Mouse (Mus musculus): ENCODE measurements around the gene Ttc23l. TPM values are rescaled to one million over a fixed set of nuclear protein-coding genes. Genes with fewer than 3 reads are reported as not detected.

Gene Ttc23l
- polyA plus RNA-seq (2016; fragmentation: Nextera tagmentation; extraction: Ambion mirVana) = not detected in 2 replicates

DNA sequence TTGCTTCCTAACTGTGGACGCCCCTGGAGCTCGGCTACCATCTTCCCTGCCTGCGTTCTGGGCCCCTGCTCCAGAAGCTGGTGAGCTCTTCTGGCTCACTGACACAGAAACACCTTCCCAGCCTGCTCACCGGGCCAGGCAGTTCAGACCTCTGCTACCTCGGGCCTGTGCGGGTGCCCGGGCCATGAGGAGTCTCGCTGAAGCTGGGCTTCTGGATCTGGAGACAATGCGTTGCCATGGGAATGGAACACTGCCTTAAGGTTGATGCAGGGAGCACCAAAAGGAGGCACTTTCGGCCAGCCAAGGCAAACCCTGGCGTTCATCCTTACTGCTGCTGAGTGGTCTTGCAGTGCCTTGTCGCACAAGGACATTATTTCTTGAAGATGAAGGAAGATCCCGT lies at the start of gene Ttc23l:
Gene Ttc23l, minus strand, starts transcription at position 204 of the 400 bp plus-strand sequence.
- no peaks in the 10 kb centered on the region for H3K4me1 ChIP-seq

GRCm38 (mm10) chr15:10599413-10599812 lies 40.9 kb upstream of the Ttc23l start:
- no peak for ATAC-seq (ENCODE audit: low FRiP score)
- Histone ChIP-seq H3K9ac (no peak overlapping the region), H3K4me2 (replicated peaks) (no peak overlapping the region), H3K9me3 (replicated peaks) (no peaks in the 10 kb centered on the region), H3K27me3 (no peaks in the 10 kb centered on the region), H3K4me3 (no peak overlapping the region), H3K27ac (0 out of 2 replicates have a peak overlapping the region, but pooled peaks have one; percentile 49), H3K36me3 (peaks cover 8% of the 10 kb centered on the region; the same call in 1 of the 2 replicates), H3K4me1 (peaks cover 17% of the 10 kb centered on the region)
- 64% methylated on average over 7 of the region's 7 CpGs for WGBS

More for the DNA sequence above, at the start of gene Ttc23l:
- Histone ChIP-seq H3K4me2 (replicated peaks) (no peak within 1 kb of the TSS), H3K36me3 (no peaks in the 10 kb centered on the region), H3K9me3 (replicated peaks) (no peaks in the 10 kb centered on the region), H3K9ac (no peak within 1 kb of the TSS), H3K4me3 (no peak within 1 kb of the TSS), H3K27ac (no peak within 1 kb of the TSS), H3K27me3 (no peaks in the 10 kb centered on the region)
- no peak for ATAC-seq (ENCODE audit: low FRiP score)
- 83% methylated on average over 13 of the region's 13 CpGs for WGBS

DNA sequence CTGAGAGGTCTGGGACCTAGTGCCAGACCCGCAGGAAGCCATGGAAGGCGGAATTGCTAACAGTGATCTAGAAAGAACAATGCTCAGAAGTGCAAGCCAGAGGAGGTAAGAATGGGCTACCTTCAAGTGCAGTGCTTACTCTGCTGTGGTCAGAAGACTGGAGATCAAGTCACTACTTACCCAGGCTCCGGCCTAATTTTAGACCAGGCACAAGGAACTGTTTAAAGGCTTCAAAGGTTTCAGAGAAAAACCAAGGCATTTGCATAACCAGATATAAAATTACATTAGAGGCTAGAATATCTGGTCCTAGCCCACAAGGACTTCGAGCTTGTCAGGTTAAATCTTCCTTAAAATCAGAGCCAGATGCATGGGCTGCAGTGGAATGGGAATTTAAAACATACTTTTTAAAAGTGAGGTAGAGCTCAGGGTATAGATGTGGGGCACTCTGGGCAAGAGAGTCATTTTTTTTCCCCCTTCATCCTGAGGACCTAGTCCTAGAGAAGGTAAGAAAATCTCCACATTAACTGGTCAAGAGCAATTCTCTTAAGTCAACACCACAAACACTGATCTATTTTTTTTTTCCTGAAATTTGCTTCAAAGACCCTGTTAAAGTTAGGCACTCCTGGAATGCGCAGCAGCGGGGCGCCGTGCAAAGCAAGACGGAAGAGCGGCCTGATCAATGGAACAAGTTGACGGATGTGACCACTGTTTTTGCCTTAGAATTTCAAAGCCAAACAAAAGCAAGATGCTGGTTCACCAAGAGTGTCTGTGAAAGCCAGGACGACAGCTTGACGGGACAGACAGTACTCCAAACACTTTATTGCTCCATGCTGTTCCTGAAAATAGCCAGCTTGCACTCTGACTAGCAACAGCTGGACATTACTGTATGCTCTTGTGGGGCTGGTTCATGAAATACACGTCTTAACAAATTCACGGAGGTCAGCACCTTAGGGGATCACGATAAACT lies 40.1 kb upstream of the Ttc23l start:
- Histone ChIP-seq H3K27me3 (no peaks in the 10 kb centered on the region), H3K36me3 (0 out of 2 replicates have a peak, but pooled peaks cover 3% of the 10 kb centered on the region), H3K9me3 (replicated peaks) (no peaks in the 10 kb centered on the region), H3K4me1 (peaks cover 17% of the 10 kb centered on the region), H3K4me3 (no peak overlapping the region), H3K9ac (no peak overlapping the region), H3K27ac (peak overlapping the region; percentile 52), H3K4me2 (replicated peaks) (no peak overlapping the region)
- 40% methylated on average over 16 of the region's 16 CpGs for WGBS
- ATAC-seq (ENCODE audit: low FRiP score) = no peak

- Histone ChIP-seq H3K27ac (no peak overlapping the region), H3K4me2 (replicated peaks) (no peak overlapping the region), H3K4me3 (no peak overlapping the region), H3K4me1 (peaks cover 17% of the 10 kb centered on the region), H3K9ac (no peak overlapping the region), H3K27me3 (no peaks in the 10 kb centered on the region), H3K36me3 (0 out of 2 replicates have a peak, but pooled peaks cover 3% of the 10 kb centered on the region), H3K9me3 (replicated peaks) (no peaks in the 10 kb centered on the region)
- WGBS = 92% methylated on average over 9 of the region's 9 CpGs
- no peak for ATAC-seq (ENCODE audit: low FRiP score)
Measured at GRCm38 (mm10) chr15:10596871-10597270, 38.4 kb upstream of the Ttc23l start.

DNA sequence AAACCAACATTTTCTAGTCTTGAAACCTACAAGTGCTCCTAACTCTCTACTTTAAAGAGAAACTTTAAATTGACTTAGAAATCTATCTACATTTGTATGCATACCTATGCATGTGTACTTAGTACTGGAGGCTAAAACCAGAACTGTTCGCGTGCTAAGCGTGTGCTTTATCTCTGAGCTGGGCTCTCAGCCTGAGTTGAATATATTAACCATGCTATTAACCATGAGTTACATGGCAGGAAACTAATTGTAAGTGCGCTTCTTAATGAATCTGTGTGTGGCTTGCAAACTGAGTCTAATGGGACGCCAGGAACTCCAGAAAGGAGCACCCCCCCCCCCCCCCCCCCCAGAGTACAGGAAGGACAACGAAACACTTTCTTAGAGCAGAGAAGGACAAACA lies 36.9 kb upstream of the Ttc23l start:
- H3K9ac ChIP-seq = no peak overlapping the region
- 85% methylated on average over 6 of the region's 6 CpGs for WGBS
- no peak overlapping the region for H3K4me2 ChIP-seq (replicated peaks)
- H3K9me3 ChIP-seq (replicated peaks) = no peaks in the 10 kb centered on the region
- no peak for ATAC-seq (ENCODE audit: low FRiP score)
- no peaks in the 10 kb centered on the region for H3K27me3 ChIP-seq
- peaks cover 17% of the 10 kb centered on the region for H3K4me1 ChIP-seq
- H3K4me3 ChIP-seq = no peak overlapping the region
- H3K36me3 ChIP-seq = 0 out of 2 replicates have a peak, but pooled peaks cover 3% of the 10 kb centered on the region
- H3K27ac ChIP-seq = no peak overlapping the region

GRCm38 (mm10) chr15:10594910-10595309 lies 36.4 kb upstream of the Ttc23l start:
- H3K9me3 ChIP-seq (replicated peaks) = no peaks in the 10 kb centered on the region
- no peak for ATAC-seq (ENCODE audit: low FRiP score)

GRCm38 (mm10) chr15:10593094-10593493 lies 34.6 kb upstream of the Ttc23l start:
- Histone ChIP-seq H3K4me2 (replicated peaks) (no peak overlapping the region), H3K4me1 (peaks cover 4% of the 10 kb centered on the region; the same call in 1 of the 2 replicates), H3K9me3 (replicated peaks) (no peaks in the 10 kb centered on the region), H3K27me3 (no peaks in the 10 kb centered on the region), H3K4me3 (no peak overlapping the region), H3K36me3 (peaks cover 16% of the 10 kb centered on the region), H3K9ac (no peak overlapping the region), H3K27ac (no peak overlapping the region)
- 89% methylated on average over 6 of the region's 6 CpGs for WGBS
- ATAC-seq (ENCODE audit: low FRiP score) = no peak

More at GRCm38 (mm10) chr15:10594910-10595309, 36.4 kb upstream of the Ttc23l start:
- Histone ChIP-seq H3K4me1 (peaks cover 14% of the 10 kb centered on the region), H3K4me3 (no peak overlapping the region), H3K27ac (no peak overlapping the region), H3K27me3 (no peaks in the 10 kb centered on the region), H3K4me2 (replicated peaks) (no peak overlapping the region), H3K9ac (no peak overlapping the region), H3K36me3 (0 out of 2 replicates have a peak, but pooled peaks cover 3% of the 10 kb centered on the region)
- WGBS = 85% methylated on average over 10 of the region's 10 CpGs

DNA sequence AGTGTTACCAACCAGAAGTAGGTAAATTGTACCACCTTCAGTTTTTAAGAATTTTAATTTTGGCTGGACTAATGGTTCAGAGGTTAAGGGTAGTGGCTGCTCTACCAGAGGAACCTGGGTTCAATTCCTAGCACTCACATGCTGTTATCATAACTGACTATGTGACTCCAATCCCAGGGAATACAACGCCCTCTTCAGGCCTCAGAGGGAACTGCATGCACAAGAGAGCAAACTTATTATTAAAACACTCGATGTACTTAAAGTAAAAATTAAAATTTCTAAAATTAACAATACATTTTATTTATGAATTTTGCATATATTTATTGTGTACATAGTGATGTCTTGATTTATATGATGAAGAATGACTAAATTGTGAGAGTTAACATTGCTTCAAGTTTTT lies 28.1 kb upstream of the Ttc23l start:
- no peak overlapping the region for H3K9ac ChIP-seq
- 84% methylated on average over 2 of the region's 2 CpGs for WGBS
- H3K27me3 ChIP-seq = no peaks in the 10 kb centered on the region
- no peak overlapping the region for H3K27ac ChIP-seq
- no peaks in the 10 kb centered on the region for H3K9me3 ChIP-seq (replicated peaks)
- no peak for ATAC-seq (ENCODE audit: low FRiP score)
- no peaks in the 10 kb centered on the region for H3K4me1 ChIP-seq
- no peak overlapping the region for H3K4me2 ChIP-seq (replicated peaks)
- no peak overlapping the region for H3K4me3 ChIP-seq
- H3K36me3 ChIP-seq = peaks cover 21% of the 10 kb centered on the region

DNA sequence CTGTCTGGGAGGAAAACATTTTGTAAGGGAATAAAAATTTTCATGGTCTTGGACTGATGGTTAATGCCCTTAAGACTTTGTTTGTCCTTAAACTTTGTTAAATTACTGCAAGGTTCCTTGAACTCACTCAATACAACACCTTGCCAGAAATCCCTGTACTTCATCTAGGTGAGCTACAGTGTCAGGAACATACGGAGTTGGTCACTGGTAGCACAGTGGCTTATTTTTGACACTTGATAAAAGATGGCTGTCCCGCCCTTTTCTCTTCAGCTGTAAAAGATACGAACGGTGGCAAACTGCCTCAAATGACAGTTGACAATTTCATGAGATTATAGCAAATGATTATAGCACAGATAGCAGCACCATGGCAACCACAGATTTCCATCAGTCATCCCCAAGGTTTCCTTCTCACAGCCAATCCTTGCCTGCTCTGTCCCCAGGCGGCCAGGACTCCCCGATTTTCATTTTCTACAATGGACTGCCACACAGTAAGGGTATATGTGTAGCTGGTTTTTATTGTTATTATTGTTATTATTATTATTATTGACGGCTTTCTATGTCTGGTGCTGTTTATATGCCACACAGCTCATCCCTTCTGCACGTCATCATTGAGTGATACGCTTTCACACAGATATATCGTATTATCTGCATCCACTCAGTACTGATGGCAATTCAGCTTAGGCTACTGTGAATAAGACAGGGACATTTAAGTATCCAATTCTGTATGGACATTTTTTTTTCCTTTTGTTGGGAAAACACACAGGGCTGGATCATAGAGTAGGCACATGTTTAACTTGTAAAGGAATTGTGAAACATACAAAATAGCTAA lies 26.1 kb upstream of the Ttc23l start:
- no peak overlapping the region for H3K27ac ChIP-seq
- WGBS = 80% methylated on average over 10 of the region's 10 CpGs
- H3K36me3 ChIP-seq = peaks cover 19% of the 10 kb centered on the region
- H3K4me3 ChIP-seq = no peak overlapping the region
- ATAC-seq (ENCODE audit: low FRiP score) = peak; percentile 52
- H3K27me3 ChIP-seq = no peaks in the 10 kb centered on the region
- no peaks in the 10 kb centered on the region for H3K9me3 ChIP-seq (replicated peaks)
- no peak overlapping the region for H3K4me2 ChIP-seq (replicated peaks)
- H3K9ac ChIP-seq = no peak overlapping the region
- H3K4me1 ChIP-seq = no peaks in the 10 kb centered on the region

DNA sequence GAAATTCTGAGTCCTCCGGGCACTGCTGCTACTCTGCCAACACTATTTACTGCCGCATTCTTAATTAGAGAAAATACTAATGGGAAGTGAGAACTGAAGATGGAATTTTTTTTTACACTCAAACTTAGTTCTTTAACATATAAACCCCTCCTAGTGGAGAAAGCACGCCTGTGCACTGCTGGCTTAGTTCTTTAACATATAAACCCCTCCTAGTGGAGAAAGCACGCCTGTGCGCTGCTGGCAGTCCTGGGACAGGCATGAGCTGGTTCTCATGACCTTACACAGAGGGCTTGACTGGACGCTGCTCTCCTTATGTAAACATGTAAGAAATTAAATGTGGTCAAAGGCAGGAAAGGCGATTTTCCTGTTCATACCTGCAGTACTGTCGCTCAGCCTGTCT lies 24.9 kb upstream of the Ttc23l start:
- no peak overlapping the region for H3K27ac ChIP-seq
- no peak for ATAC-seq (ENCODE audit: low FRiP score)
- no peaks in the 10 kb centered on the region for H3K4me1 ChIP-seq
- peaks cover 16% of the 10 kb centered on the region for H3K36me3 ChIP-seq
- no peak overlapping the region for H3K9ac ChIP-seq
- no peaks in the 10 kb centered on the region for H3K9me3 ChIP-seq (replicated peaks)
- H3K4me2 ChIP-seq (replicated peaks) = no peak overlapping the region
- WGBS = 58% methylated on average over 8 of the region's 8 CpGs
- H3K4me3 ChIP-seq = no peak overlapping the region
- no peaks in the 10 kb centered on the region for H3K27me3 ChIP-seq

- no peaks in the 10 kb centered on the region for H3K4me1 ChIP-seq
Measured at GRCm38 (mm10) chr15:10579159-10579558, 20.7 kb upstream of the Ttc23l start.

DNA sequence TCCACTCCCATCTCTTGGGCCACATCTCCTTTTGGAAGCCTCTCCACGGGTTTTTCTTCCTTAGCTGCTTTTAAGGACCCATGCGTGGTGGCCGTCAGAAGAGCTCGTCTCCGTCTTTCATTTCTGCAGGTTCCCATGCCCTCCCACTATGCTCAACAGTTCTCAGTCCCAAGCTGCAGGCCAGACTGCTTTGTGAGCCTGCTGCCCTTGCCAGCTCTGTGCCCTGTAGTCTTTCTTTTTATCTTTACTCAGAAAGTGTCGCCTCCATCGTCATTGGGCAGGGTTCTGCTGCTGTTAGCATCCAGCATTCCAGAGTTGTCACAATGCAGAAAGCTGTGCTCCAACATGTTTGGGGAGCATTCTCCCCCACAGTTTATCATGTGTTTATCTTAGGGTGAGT lies 8.0 kb upstream of the Ttc23l start:
- H3K4me1 ChIP-seq = no peaks in the 10 kb centered on the region
- H3K27me3 ChIP-seq = no peaks in the 10 kb centered on the region
- peaks cover 35% of the 10 kb centered on the region for H3K36me3 ChIP-seq
- H3K4me2 ChIP-seq (replicated peaks) = no peak overlapping the region
- H3K9ac ChIP-seq = no peak overlapping the region
- 89% methylated on average over 7 of the region's 7 CpGs for WGBS
- ATAC-seq (ENCODE audit: low FRiP score) = no peak
- no peaks in the 10 kb centered on the region for H3K9me3 ChIP-seq (replicated peaks)
- H3K27ac ChIP-seq = no peak overlapping the region
- H3K4me3 ChIP-seq = no peak overlapping the region

More at GRCm38 (mm10) chr15:10579159-10579558, 20.7 kb upstream of the Ttc23l start:
- Histone ChIP-seq H3K36me3 (peaks cover 47% of the 10 kb centered on the region), H3K9ac (no peak overlapping the region), H3K9me3 (replicated peaks) (no peaks in the 10 kb centered on the region), H3K27ac (no peak overlapping the region), H3K4me2 (replicated peaks) (no peak overlapping the region), H3K27me3 (no peaks in the 10 kb centered on the region), H3K4me3 (no peak overlapping the region)
- ATAC-seq (ENCODE audit: low FRiP score) = no peak
- WGBS = 94% methylated on average over 3 of the region's 3 CpGs
